Mouse (Mus musculus) ES-CJ7 (cell line): Measurements from ENCODE around the gene Dgke.
"Not testable (repeated sequence)": the region's sequence is repeated elsewhere in the genome, so short reads cannot be mapped to it uniquely, and the experiment has no call there.

Experiments
- DNase-seq: peaks from one replicate; pipeline ENCODE4 v3.0.0; 2011; ENCODE audit warnings: low read depth, low spot score

Gene Dgke

GRCm38 (mm10) chr11:89066750-89067149, at the start of gene Dgke:
Gene Dgke, minus strand, starts transcription at chr11:89066850.
- no peak for DNase-seq

GRCm38 (mm10) chr11:89107180-89107807, 40.6 kb upstream of the Dgke start:
- DNase-seq = peak; percentile 71

- peak; percentile 92 for DNase-seq
Measured at GRCm38 (mm10) chr11:89105823-89106222, 39.2 kb upstream of the Dgke start.

- DNase-seq = no peak
Measured at GRCm38 (mm10) chr11:89105211-89105610, 38.6 kb upstream of the Dgke start.

GRCm38 (mm10) chr11:89103166-89103565, 36.5 kb upstream of the Dgke start:
- no peak for DNase-seq

GRCm38 (mm10) chr11:89100826-89101321, 34.2 kb upstream of the Dgke start:
- DNase-seq = no peak

GRCm38 (mm10) chr11:89100403-89100802, 33.8 kb upstream of the Dgke start:
- peak; percentile 98 for DNase-seq

- DNase-seq = no peak
Measured at GRCm38 (mm10) chr11:89098930-89099329, 32.3 kb upstream of the Dgke start.

- no peak for DNase-seq
Measured at GRCm38 (mm10) chr11:89098083-89098835, 31.6 kb upstream of the Dgke start.

GRCm38 (mm10) chr11:89097292-89097691, 30.6 kb upstream of the Dgke start:
- not testable (repeated sequence) for DNase-seq

GRCm38 (mm10) chr11:89095306-89095705, 28.7 kb upstream of the Dgke start:
- DNase-seq = no peak

GRCm38 (mm10) chr11:89092714-89093113, 26.1 kb upstream of the Dgke start:
- DNase-seq = no peak

GRCm38 (mm10) chr11:89090359-89090758, 23.7 kb upstream of the Dgke start:
- not testable (repeated sequence) for DNase-seq

- DNase-seq = peak; percentile 78
Measured at GRCm38 (mm10) chr11:89088754-89089153, 22.1 kb upstream of the Dgke start.

- no peak for DNase-seq
Measured at GRCm38 (mm10) chr11:89086208-89086809, 19.7 kb upstream of the Dgke start.

- peak; percentile 80 for DNase-seq
Measured at GRCm38 (mm10) chr11:89084601-89085000, 18.0 kb upstream of the Dgke start.

- DNase-seq = not testable (repeated sequence)
Measured at GRCm38 (mm10) chr11:89082691-89083090, 16.0 kb upstream of the Dgke start.

GRCm38 (mm10) chr11:89081906-89082305, 15.3 kb upstream of the Dgke start:
- not testable (repeated sequence) for DNase-seq

- DNase-seq = no peak
Measured at GRCm38 (mm10) chr11:89078996-89079680, 12.5 kb upstream of the Dgke start.

- no peak for DNase-seq
Measured at GRCm38 (mm10) chr11:89078305-89078704, 11.7 kb upstream of the Dgke start.

GRCm38 (mm10) chr11:89077601-89078000, 11.0 kb upstream of the Dgke start:
- DNase-seq = no peak

GRCm38 (mm10) chr11:89076370-89076821, 9.7 kb upstream of the Dgke start:
- no peak for DNase-seq
